Mouse (Mus musculus): Measurements from ENCODE around the gene Scnm1.

The Scnm1 gene

GRCm38 (mm10) chr3:95133680-95134101 is at the start of gene Scnm1, which contains the start of gene Lysmd1:
Gene Scnm1, minus strand, starts transcription at chr3:95134011.
Gene Lysmd1, plus strand, starts transcription at chr3:95134088.
- peak; percentile 75 for DNase-seq (ENCODE audit: low spot score)

GRCm38 (mm10) chr3:95181841-95182240 is 48.0 kb upstream of the Scnm1 start:
- no peak for DNase-seq (ENCODE audit: low spot score)

- DNase-seq (ENCODE audit: low spot score): no peak
Observed at GRCm38 (mm10) chr3:95179890-95180289, 46.1 kb upstream of the Scnm1 start.

- DNase-seq (ENCODE audit: low spot score): no peak
Observed at GRCm38 (mm10) chr3:95178948-95179347, 45.1 kb upstream of the Scnm1 start.

DNA sequence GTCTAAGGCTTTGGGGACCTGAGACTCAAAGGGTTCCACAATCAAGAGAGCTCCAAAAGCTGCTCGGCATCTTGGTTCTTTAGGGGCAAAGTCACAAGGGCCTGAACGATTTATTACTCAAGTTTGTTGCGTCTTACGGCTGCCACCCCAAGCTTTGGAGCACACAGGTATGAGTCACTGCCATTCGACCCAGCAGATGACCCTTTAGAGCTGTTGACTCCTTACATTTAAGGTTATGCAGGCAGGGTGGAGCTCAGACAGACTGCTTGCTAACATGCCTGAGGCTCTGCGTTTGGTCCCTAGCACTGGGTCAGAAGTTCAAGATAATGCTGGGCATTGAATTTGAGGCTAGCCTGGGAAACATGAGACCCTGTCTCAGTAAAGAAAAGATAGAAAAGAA is 43.8 kb upstream of the Scnm1 start:
- DNase-seq (ENCODE audit: low spot score): no peak

- DNase-seq (ENCODE audit: low spot score): no peak
Observed at GRCm38 (mm10) chr3:95176500-95176899, 42.7 kb upstream of the Scnm1 start.

GRCm38 (mm10) chr3:95174011-95174592 is 40.3 kb upstream of the Scnm1 start:
- peak; percentile 86 for DNase-seq (ENCODE audit: low spot score)

DNA sequence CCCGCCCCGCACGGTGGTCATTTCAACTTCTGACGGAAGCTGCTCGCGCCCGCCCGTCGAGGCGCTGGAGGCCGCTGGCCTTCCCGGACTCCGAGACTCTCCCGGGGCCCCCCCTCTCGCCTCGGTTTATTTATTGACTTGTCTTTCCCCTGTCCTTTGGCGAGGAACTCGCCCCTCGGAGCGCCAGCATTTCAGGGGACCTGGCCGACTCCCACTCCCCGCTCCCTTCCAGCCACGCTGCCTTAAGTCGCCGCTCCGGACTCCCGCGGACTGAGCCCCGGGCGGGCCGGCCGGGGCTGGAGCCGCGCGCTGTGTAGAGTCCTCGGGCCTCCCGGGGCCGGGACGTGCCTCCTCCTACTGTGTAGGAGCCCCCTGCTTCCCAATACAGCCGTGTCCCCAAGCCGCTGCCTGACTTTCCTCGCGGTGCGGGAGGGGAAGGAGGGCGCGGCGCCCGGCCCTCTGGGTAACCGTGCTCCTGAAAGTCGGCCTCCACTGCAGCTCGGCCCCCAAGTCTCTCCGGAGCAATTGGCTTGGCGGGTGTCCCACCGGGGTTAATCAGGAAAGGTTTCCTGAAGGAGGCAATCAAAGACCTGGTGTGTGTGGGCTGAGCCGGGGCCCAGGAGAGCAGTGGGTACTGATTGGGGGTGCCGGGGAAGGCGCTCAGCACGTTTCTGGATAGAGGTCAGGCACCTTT is 39.6 kb upstream of the Scnm1 start:
- DNase-seq (ENCODE audit: low spot score): peak; percentile 15

DNA sequence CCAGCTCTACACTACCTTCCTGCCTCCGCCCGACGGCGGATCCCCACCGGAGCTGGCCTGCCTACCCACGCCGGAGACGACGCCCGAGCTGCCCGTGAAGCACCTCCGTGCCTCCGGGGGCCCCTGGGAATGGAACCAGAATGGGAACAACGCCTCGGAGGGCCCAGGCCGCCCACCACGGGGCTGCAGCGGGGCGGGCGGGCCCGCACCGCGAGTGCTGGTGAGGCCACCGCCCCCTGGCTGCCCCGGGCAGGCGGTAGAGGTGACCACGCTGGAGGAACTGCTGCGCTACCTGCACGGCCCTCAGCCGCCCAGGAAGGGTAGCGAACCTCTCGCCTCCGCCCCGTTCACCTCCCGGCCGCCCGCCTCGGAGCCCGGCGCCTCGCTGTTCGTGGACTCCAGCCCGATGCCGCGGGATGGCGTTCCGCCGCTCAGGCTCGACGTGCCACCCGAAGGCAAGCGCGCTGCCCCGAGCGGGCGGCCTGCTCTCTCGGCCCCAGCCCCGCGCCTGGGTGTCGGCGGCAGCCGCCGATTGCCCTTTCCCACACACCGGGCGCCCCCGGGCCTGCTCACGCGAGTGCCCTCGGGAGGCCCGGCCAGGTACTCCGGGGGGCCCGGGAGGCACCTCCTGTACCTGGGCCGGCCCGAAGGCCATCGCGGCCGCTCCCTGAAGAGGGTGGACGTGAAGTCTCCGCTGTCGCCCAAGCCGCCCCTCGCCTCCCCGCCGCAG is 38.9 kb upstream of the Scnm1 start:
- DNase-seq (ENCODE audit: low spot score): peak; percentile 8

DNA sequence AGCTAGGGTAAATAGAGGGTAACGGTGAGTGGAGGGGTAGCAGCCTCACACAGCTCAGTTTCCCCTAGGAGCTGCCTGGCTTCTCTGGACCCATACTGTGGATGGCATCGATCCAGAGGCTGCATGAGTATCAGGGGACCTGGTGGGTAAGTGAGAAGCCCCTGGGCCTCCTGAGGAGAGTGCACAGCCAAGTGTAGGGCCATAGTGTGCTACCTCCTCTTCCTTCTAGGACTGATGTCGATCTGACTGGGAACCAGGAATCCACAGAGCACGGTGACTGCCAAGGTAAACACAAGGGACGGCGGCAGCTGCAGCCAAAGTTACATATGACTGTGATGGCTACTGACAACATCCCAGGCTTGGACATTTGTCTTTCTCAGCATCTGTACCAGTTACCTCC is 37.3 kb upstream of the Scnm1 start:
- DNase-seq (ENCODE audit: low spot score): no peak

GRCm38 (mm10) chr3:95169996-95170395 is 36.2 kb upstream of the Scnm1 start:
- no peak for DNase-seq (ENCODE audit: low spot score)

DNA sequence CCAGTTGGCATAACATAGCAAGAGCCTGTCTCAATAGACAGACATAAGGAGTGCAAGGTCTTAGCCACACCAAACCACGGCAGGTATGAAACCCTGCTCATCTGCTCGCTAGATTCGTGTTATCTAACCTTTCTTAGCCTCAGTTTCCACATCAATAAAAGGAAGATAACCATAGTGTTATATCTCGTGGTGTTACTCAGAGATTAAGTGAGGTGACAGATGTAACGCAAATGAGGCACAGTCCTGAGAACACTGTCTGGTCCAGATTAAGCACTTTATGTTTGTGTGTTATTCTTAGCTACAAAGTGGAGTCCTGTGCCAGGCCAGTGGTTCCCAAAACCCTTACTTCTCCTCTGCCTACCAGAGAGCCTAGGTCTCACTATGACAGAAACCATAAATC is 31.0 kb upstream of the Scnm1 start:
- no peak for DNase-seq (ENCODE audit: low spot score)

- no peak for DNase-seq (ENCODE audit: low spot score)
Observed at GRCm38 (mm10) chr3:95164256-95164550, 30.4 kb upstream of the Scnm1 start.

DNA sequence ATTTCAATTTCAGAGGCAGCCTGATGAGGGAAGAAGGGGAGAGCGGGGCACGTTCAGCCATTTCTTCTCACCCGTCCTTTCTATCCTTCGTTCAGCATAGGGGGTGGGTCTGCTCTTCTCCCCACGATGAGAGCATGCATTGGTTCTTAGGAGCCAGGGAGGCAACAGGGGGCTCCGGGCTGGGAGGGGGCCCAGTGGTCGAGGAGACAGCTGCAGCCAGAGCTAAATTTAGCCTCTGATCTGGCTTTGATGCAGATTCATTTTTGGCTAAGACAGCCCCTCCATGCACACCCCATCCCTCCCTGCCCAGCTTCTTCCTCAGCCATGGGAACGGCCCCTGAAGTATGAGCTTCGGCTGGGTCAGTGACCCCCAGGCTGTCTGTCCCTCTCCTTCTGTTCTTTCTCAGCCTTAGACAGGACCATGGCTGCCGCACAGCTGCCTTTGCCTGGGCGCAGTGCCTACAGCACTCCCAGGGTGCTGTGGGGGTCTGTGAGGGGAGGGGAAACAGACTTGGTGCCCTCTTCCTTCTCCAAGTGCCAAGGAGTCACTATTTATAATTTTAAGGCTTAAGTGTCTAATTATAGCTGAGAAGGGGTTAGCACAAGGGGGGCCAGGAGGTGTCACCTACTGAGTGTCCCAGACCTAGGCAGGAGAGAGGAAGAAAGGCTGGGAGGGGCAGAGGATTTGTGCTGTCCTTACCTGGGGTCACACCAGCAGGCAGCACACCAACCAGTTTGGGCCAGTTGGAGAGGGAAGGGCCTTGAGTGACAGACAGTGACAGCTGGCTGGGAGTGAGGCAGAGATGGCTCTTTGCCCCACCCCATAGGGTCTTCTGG is 29.8 kb upstream of the Scnm1 start:
- DNase-seq (ENCODE audit: low spot score): no peak

DNA sequence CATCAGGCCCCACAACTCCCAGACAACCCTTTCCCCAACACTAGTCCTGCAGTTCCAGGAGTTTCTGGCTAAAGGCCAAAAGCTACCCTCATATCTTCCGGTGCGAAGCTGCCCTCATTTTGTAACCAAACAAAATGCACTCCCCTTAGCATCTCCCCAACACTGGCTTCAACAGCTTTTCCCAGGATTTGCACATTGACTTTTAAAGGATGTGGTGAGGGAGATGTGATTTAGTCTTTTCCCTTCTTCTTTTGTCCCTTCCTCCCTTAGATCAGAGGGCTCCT is 28.5 kb upstream of the Scnm1 start:
- no peak for DNase-seq (ENCODE audit: low spot score)

- DNase-seq (ENCODE audit: low spot score): no peak
Observed at GRCm38 (mm10) chr3:95161618-95162344, 28.0 kb upstream of the Scnm1 start.

DNA sequence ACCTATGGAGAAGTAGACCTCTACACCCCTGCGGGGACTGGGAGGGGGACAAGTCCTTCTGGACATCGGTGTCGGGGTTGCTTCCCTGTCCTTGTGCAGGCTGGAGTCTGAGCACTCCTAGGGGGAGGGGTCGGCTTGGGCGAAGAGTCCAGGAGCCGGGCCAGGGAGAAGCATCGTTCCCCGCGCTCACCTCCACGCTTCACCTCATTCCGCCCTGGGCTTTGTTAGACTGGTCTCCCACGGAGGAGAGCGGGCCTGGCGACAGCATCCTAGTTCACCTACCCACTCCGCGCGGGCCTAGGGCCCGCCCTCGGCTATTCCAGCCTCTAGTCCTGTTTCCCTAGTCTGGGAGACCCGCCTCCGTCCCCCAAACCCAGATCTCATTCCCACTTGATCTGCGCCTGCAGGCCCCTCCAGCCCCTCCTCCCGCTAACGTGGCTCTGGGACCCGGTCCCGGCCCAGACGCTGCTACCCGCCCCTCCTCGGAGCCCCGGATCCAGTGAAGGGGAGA is 27.3 kb upstream of the Scnm1 start:
- DNase-seq (ENCODE audit: low spot score): no peak

- DNase-seq (ENCODE audit: low spot score): peak; percentile 82
Observed at GRCm38 (mm10) chr3:95159987-95160963, 26.5 kb upstream of the Scnm1 start, which contains the start of gene Sema6c. Gene Sema6c, plus strand, starts transcription at chr3:95160457.

- no peak for DNase-seq (ENCODE audit: low spot score)
Observed at GRCm38 (mm10) chr3:95159511-95159986, 25.7 kb upstream of the Scnm1 start.

DNA sequence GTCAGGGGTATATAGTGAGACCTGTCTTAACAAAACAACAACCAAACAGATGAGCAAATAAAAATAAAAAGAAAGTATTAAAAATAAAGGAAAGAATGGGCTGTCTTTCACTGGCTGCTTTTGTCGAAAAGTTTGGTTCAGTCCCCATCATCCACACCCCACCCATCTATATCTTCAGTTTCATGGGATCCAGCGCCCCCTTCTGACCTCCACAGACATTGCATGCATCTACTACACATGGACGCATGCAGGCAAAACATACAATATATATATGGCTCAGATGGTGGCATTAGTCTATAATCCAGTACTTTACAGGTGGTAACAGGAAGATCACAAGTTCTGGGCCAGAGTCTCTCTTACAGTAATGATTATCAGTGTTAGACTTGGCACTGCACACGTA is 20.1 kb upstream of the Scnm1 start:
- DNase-seq (ENCODE audit: low spot score): no peak
